Mouse (Mus musculus): ENCODE data around the gene Cbfa2t2.
A peak's percentile ranks its signal among the peaks of the same experiment; 100 is the strongest.

The Cbfa2t2 gene

GRCm38 (mm10) chr2:154436458-154437190 lies at the start of gene Cbfa2t2:
Gene Cbfa2t2 (plus strand): TSS chr2:154436481.
- peak; percentile 85 for DNase-seq (ENCODE audit: low spot score)

DNA sequence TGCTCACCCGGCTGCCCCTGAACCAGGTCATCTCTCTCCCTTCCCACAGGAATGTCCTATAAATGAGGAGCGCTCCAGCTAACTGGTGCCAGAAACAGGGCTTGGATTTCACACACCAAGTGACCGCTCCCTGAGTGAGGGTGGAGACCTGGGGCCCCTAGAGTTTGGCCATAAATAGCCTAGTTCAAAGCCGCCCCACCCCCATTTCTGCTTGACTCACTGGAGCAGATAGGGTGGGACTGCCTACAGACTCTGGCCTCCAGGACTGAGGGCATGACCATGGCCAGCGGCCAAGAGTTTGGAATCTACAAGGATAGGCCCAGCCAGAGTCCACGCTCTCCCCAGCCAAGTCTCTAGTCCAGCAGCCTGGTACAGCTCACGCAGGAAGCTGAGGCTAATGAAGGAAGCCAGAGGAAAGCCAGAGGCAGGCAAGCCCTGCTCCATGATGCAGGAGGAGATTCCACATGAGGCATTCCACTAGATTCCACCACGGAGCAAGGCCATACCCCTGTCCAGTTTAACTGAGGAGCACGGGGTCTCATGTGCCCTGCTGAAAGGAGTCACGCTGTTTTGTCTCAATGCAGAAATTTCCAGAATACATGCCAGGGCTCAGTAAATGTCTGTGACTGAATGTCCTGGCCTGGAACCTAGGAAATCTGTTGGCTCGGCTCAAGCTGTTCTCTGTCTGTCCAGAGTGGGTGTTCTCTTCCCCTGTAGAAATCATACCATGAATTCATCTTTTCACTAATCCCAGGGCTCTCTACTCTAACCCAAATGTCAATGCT lies 45.9 kb upstream of the Cbfa2t2 start:
- DNase-seq (ENCODE audit: low spot score) = peak; percentile 42

DNA sequence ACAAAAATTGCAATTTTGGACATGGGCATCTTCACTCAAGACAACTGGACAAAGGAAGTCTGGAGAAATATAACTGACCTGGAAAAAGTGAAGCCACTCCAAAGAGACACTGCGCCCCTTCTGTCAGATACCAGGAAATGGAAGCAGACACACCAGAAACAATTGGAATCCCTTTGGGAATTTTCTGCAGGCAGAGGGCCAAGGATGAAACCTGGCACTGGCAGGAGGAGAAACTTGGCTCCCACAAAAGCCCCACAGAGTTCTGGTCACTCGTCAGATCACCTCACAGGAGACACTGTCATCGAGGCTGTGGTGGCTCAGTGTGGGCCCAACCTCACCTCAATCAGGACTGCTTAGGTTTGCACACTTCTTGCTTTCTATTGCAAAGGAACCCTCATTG lies 41.7 kb upstream of the Cbfa2t2 start:
- DNase-seq (ENCODE audit: low spot score) = no peak

- no peak for DNase-seq (ENCODE audit: low spot score)
Observed at GRCm38 (mm10) chr2:154396529-154396928, 39.8 kb upstream of the Cbfa2t2 start.

- DNase-seq (ENCODE audit: low spot score) = no peak
Observed at GRCm38 (mm10) chr2:154398267-154398666, 38.0 kb upstream of the Cbfa2t2 start.

- DNase-seq (ENCODE audit: low spot score) = no peak
Observed at GRCm38 (mm10) chr2:154399325-154399724, 37.0 kb upstream of the Cbfa2t2 start.

DNA sequence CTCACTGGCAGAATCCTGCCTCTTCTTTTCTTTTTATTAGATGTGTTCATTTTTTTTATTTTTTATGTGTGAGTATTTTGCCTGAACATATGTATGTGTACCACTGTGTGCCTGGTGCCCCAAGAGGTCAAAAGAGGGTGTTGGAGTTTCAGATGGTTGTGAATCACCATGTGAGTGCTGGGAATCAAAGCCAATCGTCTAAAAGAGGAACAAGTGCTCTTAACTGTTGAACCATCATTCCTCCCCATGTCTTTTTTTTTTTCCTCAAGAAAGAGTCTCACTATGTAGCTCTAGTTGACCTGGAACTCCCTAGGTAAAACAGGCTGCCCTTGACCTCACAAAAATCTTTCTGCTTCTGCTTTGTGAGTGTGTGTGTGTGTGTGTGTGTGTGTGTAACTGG lies 34.3 kb upstream of the Cbfa2t2 start:
- DNase-seq (ENCODE audit: low spot score) = no peak

GRCm38 (mm10) chr2:154402811-154403210 lies 33.5 kb upstream of the Cbfa2t2 start:
- DNase-seq (ENCODE audit: low spot score) = peak; percentile 57

DNA sequence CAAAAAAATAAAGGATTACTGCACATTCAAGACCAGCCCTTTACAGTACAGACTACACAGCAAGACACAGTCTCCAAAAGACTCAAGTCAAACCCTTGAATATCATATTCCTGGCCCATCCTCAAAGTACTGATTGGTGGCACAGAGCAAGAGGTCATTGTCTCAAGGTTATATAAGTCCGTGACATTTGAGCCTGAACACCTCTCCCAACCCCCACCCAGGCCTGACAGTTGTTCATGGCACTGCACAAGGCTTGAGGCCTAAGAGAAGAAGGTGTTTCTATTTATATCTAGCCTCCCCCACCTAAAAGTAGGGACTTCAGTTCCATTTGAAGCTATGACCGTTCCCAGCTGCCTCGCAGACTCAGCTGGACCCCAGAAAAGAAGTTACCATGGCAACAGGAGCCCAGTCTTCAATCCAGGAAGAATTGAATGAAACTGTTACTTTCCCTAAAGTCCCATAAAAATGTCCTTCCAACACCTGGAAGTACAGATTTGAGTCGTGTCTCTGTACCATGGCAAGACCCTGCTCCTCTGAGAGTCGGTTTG lies 30.8 kb upstream of the Cbfa2t2 start:
- DNase-seq (ENCODE audit: low spot score) = no peak

DNA sequence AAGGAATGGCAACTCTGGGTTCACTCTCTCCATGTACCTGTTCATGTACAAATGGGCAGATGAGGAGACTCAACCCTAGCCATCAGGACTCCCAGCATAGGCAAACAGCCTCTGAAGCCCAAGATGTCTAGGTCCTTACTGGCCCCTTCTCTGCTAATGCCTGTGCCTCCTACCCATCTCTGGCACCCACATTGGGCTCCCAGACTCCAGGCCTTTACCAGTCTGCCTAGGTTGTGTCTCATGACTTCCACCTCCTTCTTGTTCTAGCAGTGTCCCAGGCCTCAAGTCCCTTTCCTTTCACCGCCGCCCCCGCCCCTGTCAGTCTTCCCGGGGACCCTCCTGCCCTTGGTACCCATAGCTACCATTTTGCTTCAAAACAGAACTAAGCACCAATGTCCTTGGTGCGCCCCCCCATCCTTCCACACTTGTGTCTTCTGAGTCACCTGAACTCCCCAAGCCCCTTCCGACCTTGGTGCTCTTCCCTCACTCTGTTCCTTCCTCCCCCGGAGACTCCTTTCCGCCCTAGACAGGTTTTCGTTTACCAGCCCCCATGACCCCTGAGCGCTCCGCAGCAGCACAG lies 29.1 kb upstream of the Cbfa2t2 start:
- no peak for DNase-seq (ENCODE audit: low spot score)

- DNase-seq (ENCODE audit: low spot score) = peak; percentile 85
Observed at GRCm38 (mm10) chr2:154407643-154408445, 28.4 kb upstream of the Cbfa2t2 start, which contains the start of gene Snta1. Gene Snta1 (minus strand): TSS chr2:154408099.

DNA sequence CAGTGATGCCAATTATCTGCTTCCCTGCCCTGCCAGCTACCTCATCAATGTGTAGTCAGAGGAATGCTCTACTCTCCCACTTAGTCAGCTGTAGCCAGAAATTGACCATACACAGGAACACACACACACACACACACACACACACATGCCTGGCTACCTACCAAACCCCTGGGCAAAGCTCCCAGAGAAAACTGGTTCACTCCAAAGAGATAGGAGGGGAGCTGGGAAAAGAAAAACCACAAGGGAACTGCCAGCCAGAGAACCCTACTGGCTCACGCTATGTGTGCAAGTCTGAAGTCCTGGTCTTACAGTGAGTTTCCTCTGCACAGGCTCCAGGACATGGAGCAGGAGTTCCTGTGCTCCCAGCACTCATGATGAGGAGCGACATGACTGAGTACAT lies 25.9 kb upstream of the Cbfa2t2 start:
- DNase-seq (ENCODE audit: low spot score) = no peak

DNA sequence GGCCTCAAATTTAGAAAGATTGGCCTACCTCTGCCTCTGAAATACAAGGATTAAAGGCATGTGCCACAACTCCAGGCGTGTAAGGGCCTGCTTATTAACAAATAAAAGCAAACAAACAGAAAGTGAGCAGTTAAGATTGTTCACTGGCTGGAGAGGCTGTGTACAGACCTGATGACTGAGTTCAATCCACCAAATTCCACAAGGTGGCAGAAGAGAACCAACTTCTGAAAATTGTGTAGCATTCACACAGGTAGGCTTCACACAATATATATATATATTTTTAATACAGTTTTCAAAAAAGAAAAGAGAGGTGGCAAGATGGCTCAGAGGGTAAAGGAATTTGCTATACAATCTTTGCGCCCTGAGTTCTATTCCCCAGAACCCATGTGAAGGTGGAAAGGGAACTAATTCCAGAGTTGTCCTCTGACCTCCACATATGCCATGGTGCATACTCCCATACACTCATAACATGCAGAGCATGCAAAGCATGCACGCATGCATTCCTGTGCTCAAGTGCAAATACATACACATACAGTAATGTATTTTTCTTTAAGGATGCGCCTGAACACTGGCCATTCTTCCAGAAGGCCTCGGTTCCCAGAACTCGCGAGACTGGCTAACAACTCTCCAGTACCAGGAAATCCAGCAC lies 24.1 kb upstream of the Cbfa2t2 start:
- DNase-seq (ENCODE audit: low spot score) = peak; percentile 13

GRCm38 (mm10) chr2:154417107-154417506 lies 19.2 kb upstream of the Cbfa2t2 start:
- peak; percentile 36 for DNase-seq (ENCODE audit: low spot score)

DNA sequence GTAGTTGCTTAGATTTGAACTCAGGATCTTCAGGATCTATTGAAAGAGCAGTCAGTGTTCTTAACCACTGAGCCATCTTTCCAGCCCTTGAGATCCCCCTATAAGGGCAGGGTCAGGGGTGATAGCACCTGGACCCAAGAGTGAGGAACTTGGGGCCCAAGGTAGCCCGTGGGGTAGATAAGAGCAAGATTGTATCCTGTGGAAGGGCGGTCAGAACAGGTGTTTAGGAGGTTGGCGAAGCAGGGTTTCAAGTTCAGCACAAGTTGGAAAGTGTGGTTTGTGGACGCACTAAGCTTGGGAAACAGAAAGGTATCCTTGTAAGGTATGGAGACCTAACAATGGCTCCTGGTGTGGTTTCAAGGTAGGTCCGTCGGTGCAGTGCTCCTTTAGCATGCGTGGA lies 18.3 kb upstream of the Cbfa2t2 start:
- DNase-seq (ENCODE audit: low spot score) = no peak

- DNase-seq (ENCODE audit: low spot score) = no peak
Observed at GRCm38 (mm10) chr2:154419631-154420515, 16.4 kb upstream of the Cbfa2t2 start.

DNA sequence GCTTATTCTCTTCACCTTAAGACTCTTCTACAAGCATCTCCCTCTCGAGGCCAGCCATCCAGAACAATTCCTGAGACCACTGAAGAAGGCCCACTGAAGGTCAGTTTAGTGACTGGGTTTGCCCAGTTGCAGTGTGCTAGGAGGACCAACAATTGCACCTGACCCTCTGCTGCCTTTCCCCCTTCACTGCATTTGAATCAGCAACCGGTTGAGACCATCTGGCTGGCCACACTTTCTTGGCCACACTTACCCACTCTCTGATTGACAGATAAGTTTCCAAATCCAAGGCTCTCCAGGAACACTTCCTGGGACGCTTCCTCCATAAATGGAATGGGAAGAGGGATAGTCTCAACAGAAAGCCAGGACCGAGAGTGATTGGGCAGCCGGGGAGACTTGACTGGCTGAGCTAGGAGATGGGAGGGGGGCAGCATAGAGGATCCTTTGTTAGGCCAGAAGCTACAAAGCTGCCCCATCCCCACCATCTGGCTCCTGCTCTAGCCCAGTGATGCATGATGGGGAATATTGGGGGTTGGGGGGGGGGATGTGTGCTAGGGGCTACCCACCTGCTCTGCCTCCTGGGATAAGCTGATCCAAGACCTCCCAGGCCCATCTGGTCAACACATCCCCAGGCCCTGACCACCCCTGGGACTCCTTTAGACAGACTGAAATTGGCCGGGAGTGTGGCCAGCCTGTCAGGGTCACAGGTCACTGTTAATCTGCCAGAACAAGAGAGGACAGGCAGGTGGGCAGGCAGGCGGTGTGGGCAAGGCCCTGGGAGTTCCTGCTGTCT lies 15.1 kb upstream of the Cbfa2t2 start:
- DNase-seq (ENCODE audit: low spot score) = peak; percentile 21

DNA sequence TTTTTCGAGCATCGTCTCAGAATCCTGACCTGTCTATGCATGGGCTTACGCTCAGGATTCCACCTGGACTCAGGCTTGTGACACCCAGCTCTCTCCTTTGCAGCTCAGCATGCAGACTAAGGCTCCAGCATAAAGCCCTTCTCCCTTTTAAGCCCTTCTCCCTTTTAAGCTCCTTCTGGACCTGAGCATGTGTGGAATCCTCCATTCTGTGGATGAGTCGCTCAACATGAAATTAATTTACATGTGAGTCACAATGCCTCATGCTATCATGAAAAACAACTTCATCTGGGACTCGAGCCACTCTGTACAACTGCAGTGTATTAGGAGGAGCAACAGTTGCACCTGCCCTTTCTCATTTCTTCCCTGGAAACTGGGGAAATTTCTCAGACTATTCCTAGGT lies 14.1 kb upstream of the Cbfa2t2 start:
- no peak for DNase-seq (ENCODE audit: low spot score)

GRCm38 (mm10) chr2:154423548-154423947 lies 12.7 kb upstream of the Cbfa2t2 start:
- no peak for DNase-seq (ENCODE audit: low spot score)

Measured in yolk sac, embryonic 10.5 days (tissue).